Mouse (Mus musculus) ES-E14 (cell line): Measurements from ENCODE around the gene Gatad2b.

Source experiments
- CHD2 ChIP-seq: IDR thresholded peaks from 2 replicates; pipeline ENCODE4 v1.6.1; 2014; ENCODE audit warnings: mild to moderate bottlenecking, low read depth, low read length, inconsistent platforms
- HCFC1 ChIP-seq: IDR thresholded peaks from 2 replicates; pipeline ENCODE4 v1.6.1; 2012; ENCODE audit warnings: low read length, inconsistent platforms, borderline replicate concordance; ENCODE audit not compliant: insufficient read depth
- MAFK ChIP-seq: IDR thresholded peaks from 2 replicates; pipeline ENCODE4 v1.6.1; 2014; ENCODE audit warnings: mild to moderate bottlenecking, low read depth, low read length, inconsistent platforms; ENCODE audit not compliant: insufficient read depth
- ZC3H11A ChIP-seq: IDR thresholded peaks from 2 replicates; pipeline ENCODE4 v1.6.1; 2012; ENCODE audit warnings: low read depth, mild to moderate bottlenecking, inconsistent platforms, low read length, borderline replicate concordance
- ZNF384 ChIP-seq: IDR thresholded peaks from 2 replicates; pipeline ENCODE4 v1.6.1; 2012; ENCODE audit warnings: low read depth, low read length, inconsistent platforms

- TF ChIP-seq CHD2 = no peak
- no peak for TF ChIP-seq MAFK
- TF ChIP-seq ZNF384 = no peak
- no peak for TF ChIP-seq ZC3H11A
- no peak for TF ChIP-seq HCFC1
Observed at GRCm38 (mm10) chr3:90245406-90245805, 47.6 kb upstream of the Gatad2b start.
